Mouse (Mus musculus) hindbrain, embryonic 15.5 days (tissue): ENCODE data around the gene Crtam. TPM values are rescaled to one million over a fixed set of nuclear protein-coding genes. Genes with fewer than 3 reads are reported as not detected.

Source experiments
- ATAC-seq: fragments of 200-750 bp; cut with Nextera tagmentation; 2 replicates; pipeline ENCODE4 v1.8.0; 2017; ENCODE audit warnings: low read depth, moderate number of reproducible peaks, moderate TSS enrichment; ENCODE audit not compliant: low FRiP score
- H3K27ac ChIP-seq: fragments of 300-500 bp; sonication (generic); replicated peaks from 2 replicates; pipeline ENCODE4 v1.5.1; 2015; ENCODE audit warnings: mild to moderate bottlenecking, inconsistent platforms
- H3K27me3 ChIP-seq: fragments of 300-500 bp; sonication (generic); 2 replicates; pipeline ENCODE4 v1.6.1; 2015; ENCODE audit warnings: control low read depth, inconsistent platforms
- H3K36me3 ChIP-seq: fragments of 300-500 bp; sonication (generic); 2 replicates; pipeline ENCODE4 v1.6.1; 2015; ENCODE audit warnings: control low read depth, inconsistent platforms
- H3K4me1 ChIP-seq: fragments of 300-500 bp; sonication (generic); replicated peaks from 2 replicates; pipeline ENCODE4 v1.6.1; 2015; ENCODE audit warnings: control low read depth, inconsistent platforms
- H3K4me2 ChIP-seq: fragments of 300-500 bp; sonication (generic); 2 replicates; pipeline ENCODE4 v1.6.1; 2015; ENCODE audit warnings: moderate library complexity, mild to moderate bottlenecking, inconsistent platforms
- H3K4me3 ChIP-seq: fragments of 300-500 bp; sonication (generic); 2 replicates; pipeline ENCODE4 v1.5.1; 2015; ENCODE audit warnings: mild to moderate bottlenecking, inconsistent platforms
- H3K9ac ChIP-seq: fragments of 300-500 bp; sonication (generic); 2 replicates; pipeline ENCODE4 v1.6.1; 2015; ENCODE audit warnings: inconsistent platforms
- H3K9me3 ChIP-seq: fragments of 300-500 bp; sonication (generic); 2 replicates; pipeline ENCODE4 v1.6.1; 2016; ENCODE audit warnings: control low read depth, inconsistent platforms
- WGBS: fragments of 180-500 bp; shearing (Covaris S2); methylation state at CpG from one replicate; pipeline ENCODE4 v1.1.7; 2015; 5-methylcytosine and 5-hydroxymethylcytosine counted together
- polyA plus RNA-seq: library from polyadenylated mRNA; unstranded; fragments of >200 nt; fragmentation: Nextera tagmentation; extraction: Ambion mirVana; gene quantifications from 2 replicates; pipeline ENCODE4 v1.2.1, GENCODE M21; 2015

The Crtam gene
- polyA plus RNA-seq, 1 experiment from 2014 or later, result 0.27 TPM

DNA sequence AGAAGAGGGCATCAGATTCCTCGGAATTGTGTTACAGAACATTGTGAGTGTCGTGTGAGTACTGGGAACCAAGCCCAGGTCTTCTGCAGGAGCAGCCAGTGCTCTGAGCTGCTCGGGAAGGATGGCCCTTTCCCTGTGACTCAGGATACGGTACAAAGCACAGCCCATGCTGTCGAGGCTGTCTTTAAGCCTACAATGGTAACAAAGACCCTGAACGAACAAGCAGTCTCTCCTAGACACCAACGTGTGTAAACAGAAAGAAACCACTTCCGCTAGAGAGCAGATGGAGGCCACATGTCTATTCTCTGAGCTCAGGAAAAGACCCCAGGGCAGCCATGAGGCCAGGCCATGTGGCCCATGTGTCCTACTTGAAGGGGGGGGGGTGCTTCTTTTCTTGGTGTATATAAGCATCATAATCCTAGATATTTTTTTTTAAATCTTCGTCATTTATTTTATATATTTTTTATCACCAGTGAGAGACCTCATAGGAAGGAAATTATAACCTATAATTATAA, 33.8 kb upstream of the Crtam start:
- H3K4me1 ChIP-seq, result no peaks in the 10 kb centered on the region; the same call in 1 of the 2 replicates
- no peaks in the 10 kb centered on the region for H3K27me3 ChIP-seq
- no peak overlapping the region for H3K27ac ChIP-seq
- ATAC-seq, result no peak
- H3K4me3 ChIP-seq, result no peak overlapping the region
- H3K9me3 ChIP-seq, result no peaks in the 10 kb centered on the region
- H3K4me2 ChIP-seq, result no peak overlapping the region
- H3K36me3 ChIP-seq, result peaks cover 17% of the 10 kb centered on the region
- WGBS, result 57% methylated on average over 9 of the region's 9 CpGs
- no peak overlapping the region for H3K9ac ChIP-seq

GRCm38 (mm10) chr9:41031590-41032489, 27.4 kb upstream of the Crtam start:
- 26% methylated on average over 18 of the region's 18 CpGs for WGBS
- peak overlapping the region; percentile 35 for H3K4me2 ChIP-seq

DNA sequence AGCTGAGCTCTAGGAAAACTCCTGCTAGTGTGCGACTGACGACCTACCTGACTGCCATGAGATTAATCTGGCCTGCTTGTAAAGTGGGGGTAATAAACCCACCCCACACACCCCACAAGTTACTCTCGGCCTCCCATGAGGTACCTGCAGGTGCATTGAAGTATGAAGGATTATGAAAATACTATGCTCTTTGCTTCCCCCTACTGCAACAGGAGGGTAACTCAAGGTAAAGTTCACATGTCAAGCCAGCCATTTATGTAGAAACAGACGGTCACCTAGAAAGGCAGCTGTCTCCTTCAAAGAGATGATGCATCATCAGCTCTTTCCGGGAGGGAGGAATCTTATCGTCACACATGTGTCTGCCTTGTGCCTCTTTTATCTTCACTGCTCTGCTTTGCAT, 25.4 kb upstream of the Crtam start:
- H3K36me3 ChIP-seq, result peaks cover 13% of the 10 kb centered on the region
- no peak for ATAC-seq
- no peak overlapping the region for H3K9ac ChIP-seq
- H3K27me3 ChIP-seq, result no peaks in the 10 kb centered on the region
- H3K9me3 ChIP-seq, result no peaks in the 10 kb centered on the region
- no peak overlapping the region for H3K4me2 ChIP-seq
- no peak overlapping the region for H3K27ac ChIP-seq
- 77% methylated on average over 6 of the region's 6 CpGs for WGBS
- no peak overlapping the region for H3K4me3 ChIP-seq
- H3K4me1 ChIP-seq, result peaks cover 14% of the 10 kb centered on the region

More at GRCm38 (mm10) chr9:41031590-41032489, 27.4 kb upstream of the Crtam start:
- Histone ChIP-seq H3K9me3 (no peaks in the 10 kb centered on the region), H3K27ac (peak overlapping the region; percentile 83), H3K9ac (0 out of 2 replicates have a peak overlapping the region, but pooled peaks have one; percentile 0), H3K36me3 (peaks cover 7% of the 10 kb centered on the region; the same call in 1 of the 2 replicates), H3K4me3 (no peak overlapping the region), H3K27me3 (no peaks in the 10 kb centered on the region), H3K4me1 (peaks cover 14% of the 10 kb centered on the region)
- ATAC-seq, result peak; percentile 77

DNA sequence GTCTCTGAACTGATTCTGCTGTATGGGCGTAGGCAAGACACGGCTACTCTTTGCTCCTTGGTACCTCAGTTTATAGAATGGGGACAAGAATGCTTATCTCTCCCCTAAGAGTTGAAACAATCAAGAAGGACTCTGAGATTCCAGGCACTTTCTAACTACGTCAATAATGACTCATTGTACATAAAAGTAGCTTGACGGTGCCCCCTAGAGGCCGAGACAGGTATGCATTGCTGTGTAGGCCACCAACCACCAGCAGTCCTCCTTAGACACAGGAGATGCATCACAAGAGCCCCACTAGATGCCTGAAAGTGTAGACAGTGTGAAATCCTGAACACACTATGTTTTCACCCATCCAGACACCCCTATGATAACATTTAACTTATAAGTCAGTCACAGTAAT, 24.0 kb upstream of the Crtam start:
- ATAC-seq, result no peak
- H3K4me1 ChIP-seq, result peaks cover 14% of the 10 kb centered on the region
- H3K4me3 ChIP-seq, result no peak overlapping the region
- no peak overlapping the region for H3K9ac ChIP-seq
- no peak overlapping the region for H3K4me2 ChIP-seq
- H3K9me3 ChIP-seq, result no peaks in the 10 kb centered on the region
- no peaks in the 10 kb centered on the region for H3K27me3 ChIP-seq
- 47% methylated on average over 5 of the region's 5 CpGs for WGBS
- no peak overlapping the region for H3K27ac ChIP-seq
- H3K36me3 ChIP-seq, result peaks cover 21% of the 10 kb centered on the region

GRCm38 (mm10) chr9:41021690-41022089, 17.3 kb upstream of the Crtam start:
- H3K4me3 ChIP-seq, result no peak overlapping the region
- no peaks in the 10 kb centered on the region for H3K4me1 ChIP-seq
- no peak overlapping the region for H3K4me2 ChIP-seq
- WGBS, result 67% methylated on average over 3 of the region's 3 CpGs
- no peaks in the 10 kb centered on the region for H3K27me3 ChIP-seq
- ATAC-seq, result no peak
- H3K27ac ChIP-seq, result no peak overlapping the region
- H3K36me3 ChIP-seq, result peaks cover 59% of the 10 kb centered on the region
- H3K9ac ChIP-seq, result no peak overlapping the region
- no peaks in the 10 kb centered on the region for H3K9me3 ChIP-seq

DNA sequence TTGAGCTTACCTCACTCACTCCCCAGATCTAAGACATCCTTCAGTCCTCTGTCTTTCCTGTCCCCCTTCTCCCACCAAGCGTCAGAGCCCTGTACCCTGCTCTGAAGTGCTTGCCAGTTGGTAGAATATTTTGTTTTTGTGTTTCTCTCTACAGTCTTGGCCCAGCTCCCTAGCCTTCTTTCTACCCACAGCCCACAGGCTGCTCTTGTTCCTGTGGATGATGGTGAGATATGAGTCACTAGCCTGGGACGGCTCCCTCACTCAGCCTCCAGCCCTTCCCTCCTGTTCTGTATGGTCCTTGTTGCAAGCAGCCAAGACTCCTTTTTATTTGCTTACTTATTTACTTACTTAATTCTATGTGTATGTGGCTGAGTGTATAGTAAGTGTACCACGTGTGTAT, 16.1 kb upstream of the Crtam start:
- Histone ChIP-seq H3K9me3 (no peaks in the 10 kb centered on the region), H3K9ac (no peak overlapping the region), H3K27ac (no peak overlapping the region), H3K4me1 (no peaks in the 10 kb centered on the region), H3K4me3 (no peak overlapping the region), H3K36me3 (peaks cover 53% of the 10 kb centered on the region), H3K4me2 (no peak overlapping the region), H3K27me3 (no peaks in the 10 kb centered on the region)
- ATAC-seq, result no peak
- 86% methylated on average over 3 of the region's 3 CpGs for WGBS

DNA sequence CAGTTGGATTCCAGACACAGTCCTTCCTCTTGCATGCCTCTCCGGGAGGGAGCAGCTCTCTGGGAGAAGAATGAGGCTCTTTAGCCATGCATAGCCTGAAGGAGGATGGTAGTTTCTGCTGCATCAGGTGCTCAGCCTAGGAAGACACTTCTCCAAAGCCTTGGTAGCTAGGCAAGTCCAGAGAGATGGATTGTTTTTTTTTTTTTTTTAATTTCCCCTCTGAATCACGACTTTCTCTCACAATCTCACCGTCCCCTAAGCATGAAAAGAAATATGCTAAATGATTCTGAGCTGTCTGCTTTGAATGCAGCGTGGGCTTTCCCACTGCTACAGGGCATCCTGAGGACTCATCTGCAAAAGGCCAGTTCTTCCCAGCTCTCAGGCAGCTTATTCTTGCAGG, 10.1 kb upstream of the Crtam start:
- Histone ChIP-seq H3K4me1 (peaks cover 15% of the 10 kb centered on the region), H3K27me3 (no peaks in the 10 kb centered on the region)
- 23% methylated on average over 4 of the region's 4 CpGs for WGBS

GRCm38 (mm10) chr9:41012456-41012855, 8.0 kb upstream of the Crtam start:
- Histone ChIP-seq H3K27me3 (no peaks in the 10 kb centered on the region), H3K9ac (no peak overlapping the region), H3K36me3 (0 out of 2 replicates have a peak, but pooled peaks cover 5% of the 10 kb centered on the region), H3K27ac (peak overlapping the region; percentile 78), H3K4me2 (no peak overlapping the region), H3K4me1 (peaks cover 15% of the 10 kb centered on the region), H3K9me3 (no peaks in the 10 kb centered on the region), H3K4me3 (no peak overlapping the region)
- ATAC-seq, result no peak
- 33% methylated on average over 5 of the region's 5 CpGs for WGBS

More for the DNA sequence above, 10.1 kb upstream of the Crtam start:
- H3K4me2 ChIP-seq, result no peak overlapping the region
- H3K36me3 ChIP-seq, result peaks cover 19% of the 10 kb centered on the region
- ATAC-seq, result no peak
- no peaks in the 10 kb centered on the region for H3K9me3 ChIP-seq
- no peak overlapping the region for H3K4me3 ChIP-seq
- H3K27ac ChIP-seq, result peak overlapping the region; percentile 68
- H3K9ac ChIP-seq, result no peak overlapping the region

DNA sequence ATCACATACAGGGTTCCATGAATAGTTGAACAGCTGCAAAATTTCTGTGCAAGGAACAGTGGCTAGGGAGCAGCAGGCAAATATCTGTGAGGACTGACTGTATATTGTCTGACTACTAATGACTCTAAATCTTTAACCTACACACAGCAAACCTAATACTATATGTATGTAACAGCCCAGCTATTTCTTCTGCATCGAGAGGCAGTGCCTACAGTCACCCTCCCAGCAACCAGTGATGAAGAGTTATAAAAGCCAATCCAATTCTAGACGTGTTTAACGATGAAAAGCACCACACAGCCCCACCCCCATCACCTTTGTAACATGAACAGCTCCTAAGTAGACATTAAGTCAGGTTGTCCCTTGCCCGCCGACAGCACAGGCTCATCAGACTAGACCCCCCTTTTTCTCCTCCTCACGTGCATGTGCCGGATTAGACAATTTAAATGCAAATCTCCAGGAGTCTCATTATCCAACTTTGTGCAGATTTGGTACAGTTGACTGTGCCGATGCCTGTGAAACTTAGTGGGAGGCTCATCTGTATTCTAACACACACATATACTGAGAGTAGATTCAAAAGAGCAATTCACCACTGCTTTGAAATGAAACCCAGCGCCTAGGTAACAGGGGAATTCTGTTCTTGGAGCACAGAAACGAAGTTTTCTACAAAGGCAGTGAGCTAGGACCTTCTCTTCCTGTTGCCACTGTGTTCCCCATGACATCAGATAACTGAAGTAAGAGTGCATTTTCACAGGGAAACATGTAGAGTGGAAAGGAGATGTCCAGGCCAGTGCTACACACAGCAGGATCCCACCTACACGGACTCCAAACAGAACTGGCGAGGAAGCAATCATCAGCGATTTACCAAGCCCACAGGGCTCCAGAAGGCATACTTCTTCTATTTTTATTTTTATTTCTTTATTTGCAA, 7.3 kb upstream of the Crtam start:
- H3K4me2 ChIP-seq, result no peak overlapping the region
- H3K4me3 ChIP-seq, result no peak overlapping the region
- H3K27ac ChIP-seq, result peak overlapping the region; percentile 78
- no peaks in the 10 kb centered on the region for H3K27me3 ChIP-seq
- H3K9ac ChIP-seq, result no peak overlapping the region
- H3K9me3 ChIP-seq, result no peaks in the 10 kb centered on the region
- peak; percentile 88 for ATAC-seq
- peaks cover 15% of the 10 kb centered on the region for H3K4me1 ChIP-seq
- H3K36me3 ChIP-seq, result no peaks in the 10 kb centered on the region
- 17% methylated on average over 13 of the region's 13 CpGs for WGBS

- no peak for ATAC-seq
- H3K9me3 ChIP-seq, result no peaks in the 10 kb centered on the region
- H3K4me3 ChIP-seq, result no peak overlapping the region
- no peak overlapping the region for H3K9ac ChIP-seq
- no peak overlapping the region for H3K4me2 ChIP-seq
- no peak overlapping the region for H3K27ac ChIP-seq
- no peaks in the 10 kb centered on the region for H3K27me3 ChIP-seq
- WGBS, result 6% methylated on average over 1 of the region's 1 CpGs
- no peaks in the 10 kb centered on the region for H3K36me3 ChIP-seq
- 0 out of 2 replicates have a peak, but pooled peaks cover 9% of the 10 kb centered on the region for H3K4me1 ChIP-seq
Observed at GRCm38 (mm10) chr9:41007785-41008184, 3.4 kb upstream of the Crtam start.

DNA sequence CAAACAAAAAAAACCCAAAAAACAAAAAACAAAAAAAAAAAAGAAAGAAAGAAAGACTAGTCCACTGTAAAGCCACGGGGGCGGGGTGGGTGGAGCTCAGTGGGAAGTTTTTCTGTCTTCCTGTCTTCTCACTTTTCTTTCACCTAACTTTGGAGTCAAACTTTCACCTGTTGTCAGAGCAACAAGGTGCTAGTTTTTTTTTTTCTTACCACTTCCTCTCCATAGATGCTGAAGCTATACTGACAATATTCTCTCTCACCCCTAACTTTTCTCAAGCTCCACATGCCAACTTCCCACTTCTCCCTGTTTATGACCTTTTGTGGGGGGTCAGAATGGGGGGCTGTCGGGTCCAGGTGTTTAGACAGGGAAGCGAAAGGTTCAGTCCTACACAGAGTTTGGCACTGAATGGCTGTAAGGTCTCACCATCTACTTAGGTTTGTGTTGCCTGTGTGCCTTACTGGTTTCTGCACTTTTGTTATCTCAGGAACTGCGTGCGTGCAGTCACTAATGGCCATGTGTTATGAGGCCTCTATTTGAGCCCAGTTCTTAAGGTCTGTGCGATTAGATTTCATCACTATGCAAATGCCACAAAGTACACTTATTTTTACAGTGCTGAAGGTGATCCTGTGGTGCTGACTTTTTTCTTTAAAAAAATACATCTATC, 7.2 kb downstream of the Crtam start:
- no peak for ATAC-seq
- H3K4me1 ChIP-seq, result peaks cover 8% of the 10 kb centered on the region; the same call in 1 of the 2 replicates
- WGBS, result 92% methylated on average over 7 of the region's 7 CpGs

More for the DNA sequence above, 7.2 kb downstream of the Crtam start:
- Histone ChIP-seq H3K9me3 (no peaks in the 10 kb centered on the region), H3K27ac (no peak overlapping the region), H3K27me3 (no peaks in the 10 kb centered on the region), H3K36me3 (no peaks in the 10 kb centered on the region), H3K9ac (no peak overlapping the region), H3K4me3 (no peak overlapping the region), H3K4me2 (no peak overlapping the region)
